Mouse (Mus musculus): ENCODE measurements around the gene Wbp2. TPM values are rescaled to one million over a fixed set of nuclear protein-coding genes. Genes with fewer than 3 reads are reported as not detected.
"Not testable (repeated sequence)": the region's sequence is repeated elsewhere in the genome, so short reads cannot be mapped to it uniquely, and the experiment has no call there.

Gene Wbp2
- polyA plus RNA-seq, 1 experiment = 253 TPM

- no peak overlapping the region for H3K4me3 ChIP-seq (ENCODE audit: control insufficient read depth, low read depth, low read length)
- H3K36me3 ChIP-seq (ENCODE audit: control insufficient read depth, insufficient read depth, low read length) = no peaks in the 10 kb centered on the region
- TF ChIP-seq POLR2A (IDR thresholded peaks at IDR 0.05; ENCODE audit: control insufficient read depth, low read depth, low read length) (no peak), CTCF (IDR thresholded peaks at IDR 0.05; ENCODE audit: control insufficient read depth, insufficient read depth, insufficient replicate concordance, low read depth, low read length) (no peak)
- H3K4me1 ChIP-seq (ENCODE audit: control insufficient read depth, insufficient read depth, low read length) = peaks cover 10% of the 10 kb centered on the region
- H3K27me3 ChIP-seq (ENCODE audit: control insufficient read depth, insufficient read depth, low read length) = no peaks in the 10 kb centered on the region
- peak overlapping the region; percentile 79 for H3K27ac ChIP-seq (ENCODE audit: control insufficient read depth, insufficient read depth, low read depth, low read length)
These were observed 8.8 kb upstream of the Wbp2 start for GRCm38 (mm10) chr11:116095573-116095972.

- H3K36me3 ChIP-seq (ENCODE audit: control insufficient read depth, insufficient read depth, low read length) = no peaks in the 10 kb centered on the region
- no peak for TF ChIP-seq CTCF (IDR thresholded peaks at IDR 0.05; ENCODE audit: control insufficient read depth, insufficient read depth, insufficient replicate concordance, low read depth, low read length)
- no peak for TF ChIP-seq POLR2A (IDR thresholded peaks at IDR 0.05; ENCODE audit: control insufficient read depth, low read depth, low read length)
- no peak overlapping the region for H3K4me3 ChIP-seq (ENCODE audit: control insufficient read depth, low read depth, low read length)
- peak overlapping the region; percentile 58 for H3K27ac ChIP-seq (ENCODE audit: control insufficient read depth, insufficient read depth, low read depth, low read length)
- peaks cover 1% of the 10 kb centered on the region; the same call in 1 of the 2 replicates for H3K4me1 ChIP-seq (ENCODE audit: control insufficient read depth, insufficient read depth, low read length)
- no peaks in the 10 kb centered on the region for H3K27me3 ChIP-seq (ENCODE audit: control insufficient read depth, insufficient read depth, low read length)
These were observed 7.2 kb upstream of the Wbp2 start for GRCm38 (mm10) chr11:116093771-116094565.

GRCm38 (mm10) chr11:116092959-116093358 lies 6.2 kb upstream of the Wbp2 start:
- not testable (repeated sequence) for H3K36me3 ChIP-seq (ENCODE audit: control insufficient read depth, insufficient read depth, low read length); H3K4me1 ChIP-seq (ENCODE audit: control insufficient read depth, insufficient read depth, low read length); H3K27ac ChIP-seq (ENCODE audit: control insufficient read depth, insufficient read depth, low read depth, low read length); H3K4me3 ChIP-seq (ENCODE audit: control insufficient read depth, low read depth, low read length); H3K27me3 ChIP-seq (ENCODE audit: control insufficient read depth, insufficient read depth, low read length)

GRCm38 (mm10) chr11:116091591-116091990 lies 4.8 kb upstream of the Wbp2 start:
- Histone ChIP-seq H3K27ac (ENCODE audit: control insufficient read depth, insufficient read depth, low read depth, low read length) (no peak overlapping the region), H3K27me3 (ENCODE audit: control insufficient read depth, insufficient read depth, low read length) (no peaks in the 10 kb centered on the region), H3K36me3 (ENCODE audit: control insufficient read depth, insufficient read depth, low read length) (no peaks in the 10 kb centered on the region), H3K4me3 (ENCODE audit: control insufficient read depth, low read depth, low read length) (no peak overlapping the region), H3K4me1 (ENCODE audit: control insufficient read depth, insufficient read depth, low read length) (peaks cover 4% of the 10 kb centered on the region)
- TF ChIP-seq POLR2A (IDR thresholded peaks at IDR 0.05; ENCODE audit: control insufficient read depth, low read depth, low read length) (no peak), CTCF (IDR thresholded peaks at IDR 0.05; ENCODE audit: control insufficient read depth, insufficient read depth, insufficient replicate concordance, low read depth, low read length) (no peak)

- H3K36me3 ChIP-seq (ENCODE audit: control insufficient read depth, insufficient read depth, low read length) = no peaks in the 10 kb centered on the region; the same call in 1 of the 2 replicates
- H3K27me3 ChIP-seq (ENCODE audit: control insufficient read depth, insufficient read depth, low read length) = no peaks in the 10 kb centered on the region
- H3K27ac ChIP-seq (ENCODE audit: control insufficient read depth, insufficient read depth, low read depth, low read length) = no peak overlapping the region
- peaks cover 6% of the 10 kb centered on the region for H3K4me1 ChIP-seq (ENCODE audit: control insufficient read depth, insufficient read depth, low read length)
- no peak for TF ChIP-seq CTCF (IDR thresholded peaks at IDR 0.05; ENCODE audit: control insufficient read depth, insufficient read depth, insufficient replicate concordance, low read depth, low read length)
- no peak for TF ChIP-seq POLR2A (IDR thresholded peaks at IDR 0.05; ENCODE audit: control insufficient read depth, low read depth, low read length)
- H3K4me3 ChIP-seq (ENCODE audit: control insufficient read depth, low read depth, low read length) = no peak overlapping the region
These were observed 2.8 kb upstream of the Wbp2 start for GRCm38 (mm10) chr11:116089545-116089944.

GRCm38 (mm10) chr11:116088741-116089394 lies 2.1 kb upstream of the Wbp2 start:
- H3K36me3 ChIP-seq (ENCODE audit: control insufficient read depth, insufficient read depth, low read length) = no peaks in the 10 kb centered on the region; the same call in 1 of the 2 replicates
- peaks cover 6% of the 10 kb centered on the region for H3K4me1 ChIP-seq (ENCODE audit: control insufficient read depth, insufficient read depth, low read length)
- no peak for TF ChIP-seq CTCF (IDR thresholded peaks at IDR 0.05; ENCODE audit: control insufficient read depth, insufficient read depth, insufficient replicate concordance, low read depth, low read length)
- TF ChIP-seq POLR2A (IDR thresholded peaks at IDR 0.05; ENCODE audit: control insufficient read depth, low read depth, low read length) = no peak
- no peaks in the 10 kb centered on the region for H3K27me3 ChIP-seq (ENCODE audit: control insufficient read depth, insufficient read depth, low read length)
- no peak overlapping the region for H3K4me3 ChIP-seq (ENCODE audit: control insufficient read depth, low read depth, low read length)
- peak overlapping the region; percentile 32; the same call in 1 of the 2 replicates for H3K27ac ChIP-seq (ENCODE audit: control insufficient read depth, insufficient read depth, low read depth, low read length)

- TF ChIP-seq POLR2A (IDR thresholded peaks at IDR 0.05; ENCODE audit: control insufficient read depth, low read depth, low read length) = no peak
- no peak for TF ChIP-seq CTCF (IDR thresholded peaks at IDR 0.05; ENCODE audit: control insufficient read depth, insufficient read depth, insufficient replicate concordance, low read depth, low read length)
- Histone ChIP-seq H3K4me1 (ENCODE audit: control insufficient read depth, insufficient read depth, low read length) (peaks cover 6% of the 10 kb centered on the region), H3K36me3 (ENCODE audit: control insufficient read depth, insufficient read depth, low read length) (no peaks in the 10 kb centered on the region; the same call in 1 of the 2 replicates), H3K27ac (ENCODE audit: control insufficient read depth, insufficient read depth, low read depth, low read length) (no peak overlapping the region), H3K4me3 (ENCODE audit: control insufficient read depth, low read depth, low read length) (peak overlapping the region; percentile 8; the same call in 1 of the 2 replicates), H3K27me3 (ENCODE audit: control insufficient read depth, insufficient read depth, low read length) (no peaks in the 10 kb centered on the region)
These were observed 1.4 kb upstream of the Wbp2 start for GRCm38 (mm10) chr11:116088188-116088587.

All from testis, adult 2 months (tissue).